Mouse (Mus musculus) lung, adult 2 months (tissue): ENCODE results near the gene Glul. TPM values are rescaled to one million over a fixed set of nuclear protein-coding genes. Genes with fewer than 3 reads are reported as not detected.
A peak's percentile ranks its signal among the peaks of the same experiment; 100 is the strongest.

Experiments used
- DNase-seq: peaks from one replicate; pipeline ENCODE4 v3.0.0; 2022
- H3K4me1 ChIP-seq: fragments of 200-500 bp; 2 replicates; pipeline ENCODE4 v1.6.1; 2011; ENCODE audit warnings: low read length; ENCODE audit not compliant: control insufficient read depth, insufficient read depth
- H3K4me3 ChIP-seq: fragments of 200-500 bp; replicated peaks from 2 replicates; pipeline ENCODE3; 2011; ENCODE audit warnings: low read depth, mild to moderate bottlenecking, control low read depth, low read length; ENCODE audit errors: extremely low read depth
- CTCF ChIP-seq: fragments of 200-500 bp; IDR thresholded peaks from 2 replicates; pipeline ENCODE4 v1.5.1; 2011; ENCODE audit warnings: mild to moderate bottlenecking, low read length, control low read depth; ENCODE audit not compliant: insufficient read depth
- POLR2A ChIP-seq: fragments of 200-500 bp; IDR thresholded peaks from 2 replicates; pipeline ENCODE4 v1.6.1; 2011; ENCODE audit warnings: low read depth, mild to moderate bottlenecking, control low read depth, low read length, borderline replicate concordance; ENCODE audit errors: extremely low read depth
- WGBS: fragments of 180-500 bp; shearing (Covaris S2); methylation state at CpG from one replicate; pipeline ENCODE4 v1.1.7; 2018; 5-methylcytosine and 5-hydroxymethylcytosine counted together
- polyA plus RNA-seq: library from polyadenylated mRNA; depleted of rRNA; stranded (reverse); fragments of >200 nt; gene quantifications from 2 replicates; pipeline ENCODE4 v1.2.3, GENCODE M21; 2012

The Glul gene
- polyA plus RNA-seq, 1 experiment, result 219 TPM

- WGBS, result 37% methylated on average over 5 of the region's 5 CpGs
- TF ChIP-seq CTCF (peak; percentile 84), POLR2A (no peak)
- Histone ChIP-seq H3K4me3 (no peak overlapping the region), H3K4me1 (no peaks in the 10 kb centered on the region; the same call in none of the 2 replicates)
- DNase-seq, result peak; percentile 59
Measured at GRCm38 (mm10) chr1:153894979-153895378, 4.8 kb upstream of the Glul start.

- no peak overlapping the region for H3K4me3 ChIP-seq
- WGBS, result 89% methylated on average over 8 of the region's 8 CpGs
- TF ChIP-seq CTCF (no peak), POLR2A (no peak)
- no peaks in the 10 kb centered on the region; the same call in none of the 2 replicates for H3K4me1 ChIP-seq
- no peak for DNase-seq
Measured at GRCm38 (mm10) chr1:153897196-153897595, 2.5 kb upstream of the Glul start.

GRCm38 (mm10) chr1:153898989-153899730 lies 584 bp upstream of the Glul start:
- H3K4me1 ChIP-seq, result peaks cover 5% of the 10 kb centered on the region
- no peak for DNase-seq
- WGBS, result 12% methylated on average over 22 of the region's 22 CpGs
- no peak for TF ChIP-seq POLR2A
- TF ChIP-seq CTCF, result no peak
- H3K4me3 ChIP-seq, result peak overlapping the region; percentile 94

- H3K4me3 ChIP-seq, result peak overlapping the region; percentile 99
- WGBS, result under 1% methylated on average over 36 of the region's 36 CpGs
Measured at GRCm38 (mm10) chr1:153900381-153900780, 637 bp downstream of the Glul start.

GRCm38 (mm10) chr1:153900860-153901730 lies 1.4 kb downstream of the Glul start:
- Histone ChIP-seq H3K4me3 (peak overlapping the region; percentile 99), H3K4me1 (peaks cover 5% of the 10 kb centered on the region)
- DNase-seq, result peak; percentile 64
- TF ChIP-seq POLR2A, result peak; percentile 67; the same call in 1 of the 2 replicates
- no peak for TF ChIP-seq CTCF
- WGBS, result 1% methylated on average over 25 of the region's 25 CpGs

More at GRCm38 (mm10) chr1:153900381-153900780, 637 bp downstream of the Glul start:
- no peak for DNase-seq
- TF ChIP-seq POLR2A (no peak; the same call in 1 of the 2 replicates), CTCF (no peak)
- peaks cover 5% of the 10 kb centered on the region for H3K4me1 ChIP-seq

- Histone ChIP-seq H3K4me3 (no peak overlapping the region), H3K4me1 (peaks cover 5% of the 10 kb centered on the region)
- no peak for DNase-seq
- TF ChIP-seq POLR2A (0 out of 2 replicates have a peak, but pooled peaks have one; percentile 5), CTCF (no peak)
- 85% methylated on average over 13 of the region's 13 CpGs for WGBS
Measured at GRCm38 (mm10) chr1:153903006-153903405, 3.3 kb downstream of the Glul start.

GRCm38 (mm10) chr1:153904236-153904635 lies 4.5 kb downstream of the Glul start:
- no peak for DNase-seq
- 91% methylated on average over 14 of the region's 14 CpGs for WGBS
- peaks cover 6% of the 10 kb centered on the region for H3K4me1 ChIP-seq
- TF ChIP-seq CTCF (no peak), POLR2A (no peak)
- no peak overlapping the region for H3K4me3 ChIP-seq

GRCm38 (mm10) chr1:153905884-153906283 lies 6.1 kb downstream of the Glul start:
- Histone ChIP-seq H3K4me3 (no peak overlapping the region), H3K4me1 (peaks cover 6% of the 10 kb centered on the region)
- TF ChIP-seq POLR2A, result no peak
- TF ChIP-seq CTCF, result no peak
- no peak for DNase-seq
- 69% methylated on average over 3 of the region's 3 CpGs for WGBS

- 86% methylated on average over 6 of the region's 6 CpGs for WGBS
- Histone ChIP-seq H3K4me1 (peaks cover 2% of the 10 kb centered on the region), H3K4me3 (no peak overlapping the region)
- TF ChIP-seq POLR2A, result no peak
- TF ChIP-seq CTCF, result no peak
- no peak for DNase-seq
Measured at GRCm38 (mm10) chr1:153908208-153908607, 8.5 kb downstream of the Glul start.

GRCm38 (mm10) chr1:153908741-153909140 lies 9.0 kb downstream of the Glul start:
- WGBS, result 93% methylated on average over 4 of the region's 4 CpGs
- DNase-seq, result no peak
- Histone ChIP-seq H3K4me3 (no peak overlapping the region), H3K4me1 (peaks cover 2% of the 10 kb centered on the region; the same call in 1 of the 2 replicates)
- TF ChIP-seq POLR2A (no peak), CTCF (no peak)
